Mouse (Mus musculus) CH12.LX (cell line): ENCODE measurements around the gene Taok1. TPM values are rescaled to one million over a fixed set of nuclear protein-coding genes. Genes with fewer than 3 reads are reported as not detected.

ENCODE experiments used
- DNase-seq: peaks from one replicate; pipeline ENCODE4 v3.0.0-alpha.2; 2013; ENCODE audit errors: extremely low read depth
- H3K27ac ChIP-seq: 2 replicates; pipeline ENCODE4 v1.5.1; 2012; ENCODE audit warnings: low read depth, mild to moderate bottlenecking, control low read depth, moderate library complexity; ENCODE audit not compliant: insufficient read depth
- H3K27me3 ChIP-seq: replicated peaks from 2 replicates; pipeline ENCODE3; 2012; ENCODE audit warnings: inconsistent platforms
- H3K36me3 ChIP-seq, 2 experiments: replicated peaks in 1 of 2; 2 replicates each; pipeline versions ENCODE3 to v1.6.1; 2012; ENCODE audit warnings: inconsistent platforms in 1 of 2, low read length in 1 of 2, mild to moderate bottlenecking in 1 of 2, mixed read lengths in 1 of 2, moderate library complexity in 1 of 2; ENCODE audit not compliant: control insufficient read depth in 1 of 2, insufficient read depth in 1 of 2
- H3K4me1 ChIP-seq, 2 experiments: 2 replicates each; pipeline ENCODE4 v1.6.1; 2012; ENCODE audit warnings: inconsistent platforms in 1 of 2, moderate library complexity in 1 of 2; ENCODE audit not compliant: insufficient read depth in 2 of 2, control insufficient read depth in 1 of 2
- H3K4me2 ChIP-seq: 2 replicates; pipeline ENCODE4 v1.6.1; 2012; ENCODE audit warnings: low read depth, mild to moderate bottlenecking, control low read depth; ENCODE audit not compliant: poor library complexity, insufficient read depth, severe bottlenecking
- H3K4me3 ChIP-seq, 3 experiments: fragments of 150-350 bp in 1 of 3; sonication (generic) in 1 of 3; replicated peaks in 1 of 3; 2 replicates each; pipeline versions ENCODE3 to v1.5.1; 2011 to 2012; ENCODE audit warnings: low read depth in 2 of 3, low read length in 2 of 3, mild to moderate bottlenecking in 2 of 3, moderate library complexity in 2 of 3, control low read depth in 1 of 3, improper control_type of control experiment in 1 of 3, inconsistent platforms in 1 of 3, mixed read lengths in 1 of 3; ENCODE audit not compliant: poor library complexity in 1 of 3
- H3K79me2 ChIP-seq: replicated peaks from 2 replicates; pipeline ENCODE4 v1.6.1; 2012; ENCODE audit warnings: mild to moderate bottlenecking, moderate library complexity; ENCODE audit not compliant: control insufficient read depth, poor library complexity, insufficient read depth, severe bottlenecking; ENCODE audit errors: extremely low read depth
- H3K9ac ChIP-seq: 2 replicates; pipeline ENCODE4 v1.6.1; 2012; ENCODE audit warnings: low read depth, mild to moderate bottlenecking, control low read depth, moderate library complexity; ENCODE audit not compliant: insufficient read depth
- H3K9me3 ChIP-seq: replicated peaks from 2 replicates; pipeline ENCODE3; 2012; ENCODE audit warnings: low read length, inconsistent platforms, mixed read lengths
- BHLHE40 ChIP-seq: IDR thresholded peaks from 2 replicates; pipeline ENCODE4 v1.6.1; 2011; ENCODE audit warnings: mild to moderate bottlenecking, low read depth, low read length, improper control_type of control experiment
- CHD2 ChIP-seq: IDR thresholded peaks from 2 replicates; pipeline ENCODE4 v1.6.1; 2011; ENCODE audit warnings: low read length, improper control_type of control experiment
- CTCF ChIP-seq, 2 experiments: IDR thresholded peaks in 1 of 2; conservative IDR thresholded peaks in 1 of 2; 2 replicates each; pipeline ENCODE4 v1.5.1; 2011 to 2012; ENCODE audit warnings: low read depth in 2 of 2, low read length in 2 of 2, improper control_type of control experiment in 1 of 2, inconsistent platforms in 1 of 2, mild to moderate bottlenecking in 1 of 2, moderate library complexity in 1 of 2
- E2F4 ChIP-seq: IDR thresholded peaks from 2 replicates; pipeline ENCODE4 v1.6.1; 2011; ENCODE audit warnings: low read depth, low read length, improper control_type of control experiment; ENCODE audit not compliant: insufficient replicate concordance
- ELF1 ChIP-seq: IDR thresholded peaks from 2 replicates; pipeline ENCODE4 v1.6.1; 2014; ENCODE audit warnings: low read depth, mild to moderate bottlenecking, inconsistent platforms, low read length, improper control_type of control experiment
- EP300 ChIP-seq: IDR thresholded peaks from 2 replicates; pipeline ENCODE4 v1.6.1; 2011; ENCODE audit warnings: low read length, improper control_type of control experiment
- ETS1 ChIP-seq: conservative IDR thresholded peaks from 2 replicates; pipeline ENCODE4 v1.6.1; 2012; ENCODE audit warnings: low read depth, mild to moderate bottlenecking, inconsistent platforms, low read length, improper control_type of control experiment, moderate library complexity
- GABPA ChIP-seq: IDR thresholded peaks from 2 replicates; pipeline ENCODE4 v1.6.1; 2012; ENCODE audit warnings: low read depth, low read length, improper control_type of control experiment, inconsistent platforms; ENCODE audit not compliant: insufficient replicate concordance
- HCFC1 ChIP-seq: IDR thresholded peaks from 2 replicates; pipeline ENCODE4 v1.6.1; 2012; ENCODE audit warnings: low read depth, mild to moderate bottlenecking, inconsistent platforms, low read length, improper control_type of control experiment
- JUN ChIP-seq: IDR thresholded peaks from 2 replicates; pipeline ENCODE4 v1.6.1; 2011; ENCODE audit warnings: low read depth, mild to moderate bottlenecking, low read length, improper control_type of control experiment, moderate library complexity; ENCODE audit not compliant: insufficient read depth
- JUND ChIP-seq: conservative IDR thresholded peaks from 2 replicates; pipeline ENCODE4 v1.6.1; 2011; ENCODE audit warnings: low read depth, low read length, improper control_type of control experiment
- KAT2A ChIP-seq: IDR thresholded peaks from 2 replicates; pipeline ENCODE4 v1.6.1; 2012; ENCODE audit warnings: low read length, improper control_type of control experiment, inconsistent platforms; ENCODE audit not compliant: insufficient replicate concordance
- MAFK ChIP-seq: IDR thresholded peaks from 2 replicates; pipeline ENCODE4 v1.6.1; 2011; ENCODE audit warnings: low read length, improper control_type of control experiment; ENCODE audit not compliant: insufficient replicate concordance
- MAX ChIP-seq: IDR thresholded peaks from 2 replicates; pipeline ENCODE4 v1.6.1; 2011; ENCODE audit warnings: low read length, improper control_type of control experiment
- MAZ ChIP-seq: IDR thresholded peaks from 2 replicates; pipeline ENCODE4 v1.6.1; 2012; ENCODE audit warnings: low read depth, mild to moderate bottlenecking, inconsistent platforms, low read length, improper control_type of control experiment, moderate library complexity
- MEF2A ChIP-seq: IDR thresholded peaks from 2 replicates; pipeline ENCODE4 v1.6.1; 2014; ENCODE audit warnings: low read depth, mild to moderate bottlenecking, inconsistent platforms, low read length, improper control_type of control experiment, borderline replicate concordance
- MXI1 ChIP-seq: IDR thresholded peaks from 2 replicates; pipeline ENCODE4 v1.6.1; 2011; ENCODE audit warnings: mild to moderate bottlenecking, low read depth, low read length, improper control_type of control experiment
- MYC ChIP-seq: IDR thresholded peaks from 2 replicates; pipeline ENCODE4 v1.6.1; 2011; ENCODE audit warnings: low read depth, mild to moderate bottlenecking, improper control_type of control experiment, low read length
- NELFE ChIP-seq: IDR thresholded peaks from 2 replicates; pipeline ENCODE4 v1.6.1; 2011; ENCODE audit warnings: low read depth, low read length, improper control_type of control experiment
- NRF1 ChIP-seq: IDR thresholded peaks from 2 replicates; pipeline ENCODE4 v1.6.1; 2014; ENCODE audit warnings: low read depth, mild to moderate bottlenecking, inconsistent platforms, low read length, improper control_type of control experiment, moderate library complexity
- PAX5 ChIP-seq: IDR thresholded peaks from 2 replicates; pipeline ENCODE4 v1.6.1; 2012; ENCODE audit warnings: low read length, inconsistent platforms, mixed read lengths
- POLR2A ChIP-seq: IDR thresholded peaks from 2 replicates; pipeline ENCODE4 v1.6.1; 2011; ENCODE audit warnings: low read depth, mild to moderate bottlenecking, improper control_type of control experiment, low read length
- POLR2AphosphoS2 ChIP-seq: IDR thresholded peaks from 2 replicates; pipeline ENCODE4 v1.6.1; 2011; ENCODE audit warnings: low read depth, low read length, improper control_type of control experiment
- RAD21 ChIP-seq: IDR thresholded peaks from 2 replicates; pipeline ENCODE4 v1.6.1; 2011; ENCODE audit warnings: low read depth, mild to moderate bottlenecking, low read length, improper control_type of control experiment, moderate library complexity
- RCOR1 ChIP-seq: conservative IDR thresholded peaks from 2 replicates; pipeline ENCODE4 v1.6.1; 2012; ENCODE audit warnings: low read depth, mild to moderate bottlenecking, inconsistent platforms, low read length, improper control_type of control experiment
- SIN3A ChIP-seq: IDR thresholded peaks from 2 replicates; pipeline ENCODE4 v1.6.1; 2012; ENCODE audit warnings: low read length, improper control_type of control experiment, inconsistent platforms
- SMC3 ChIP-seq: IDR thresholded peaks from 2 replicates; pipeline ENCODE4 v1.6.1; 2011; ENCODE audit warnings: low read depth, low read length, improper control_type of control experiment
- TBP ChIP-seq: conservative IDR thresholded peaks from 2 replicates; pipeline ENCODE4 v1.6.1; 2011; ENCODE audit warnings: low read depth, low read length, improper control_type of control experiment
- TCF12 ChIP-seq: IDR thresholded peaks from 2 replicates; pipeline ENCODE4 v1.6.1; 2014; ENCODE audit warnings: low read depth, mild to moderate bottlenecking, inconsistent platforms, low read length, improper control_type of control experiment
- UBTF ChIP-seq: IDR thresholded peaks from 2 replicates; pipeline ENCODE4 v1.6.1; 2012; ENCODE audit warnings: low read depth, mild to moderate bottlenecking, inconsistent platforms, low read length, improper control_type of control experiment, moderate library complexity
- USF1 ChIP-seq: IDR thresholded peaks from 2 replicates; pipeline ENCODE4 v1.6.1; 2014; ENCODE audit warnings: low read depth, mild to moderate bottlenecking, inconsistent platforms, low read length, improper control_type of control experiment
- USF2 ChIP-seq: conservative IDR thresholded peaks from 2 replicates; pipeline ENCODE4 v1.6.1; 2011; ENCODE audit warnings: low read depth, low read length, improper control_type of control experiment
- ZC3H11A ChIP-seq: IDR thresholded peaks from 2 replicates; pipeline ENCODE4 v1.6.1; 2012; ENCODE audit warnings: low read depth, mild to moderate bottlenecking, inconsistent platforms, low read length, improper control_type of control experiment
- ZKSCAN1 ChIP-seq: IDR thresholded peaks from 2 replicates; pipeline ENCODE4 v1.6.1; 2012; ENCODE audit warnings: low read depth, inconsistent platforms, low read length, improper control_type of control experiment, borderline replicate concordance
- ZMIZ1 ChIP-seq: IDR thresholded peaks from 2 replicates; pipeline ENCODE4 v1.6.1; 2012; ENCODE audit warnings: low read depth, mild to moderate bottlenecking, inconsistent platforms, low read length, improper control_type of control experiment
- ZNF384 ChIP-seq: IDR thresholded peaks from 2 replicates; pipeline ENCODE4 v1.6.1; 2012; ENCODE audit warnings: low read depth, low read length, improper control_type of control experiment, inconsistent platforms
- dilution Hi-C: fragments of 300-500 bp; cut with MboI; formaldehyde crosslinking; loops from 2 replicates; pipeline ENCODE4 v1.14.3; 2020; ENCODE audit warnings: low sequenced_read_pairs; ENCODE audit not compliant: extremely low pct_unique_long_range_greater_than_20kb, extremely low pct_ligation_motif_present
- in situ Hi-C: fragments of 300-500 bp; cut with MboI; formaldehyde crosslinking; loops from 3 replicates; pipeline ENCODE4 v1.14.3; 2019; ENCODE audit warnings: low sequenced_read_pairs, low pct_ligation_motif_present, low pct_unique_long_range_greater_than_20kb, mixed read lengths
- polyA plus RNA-seq: library from polyadenylated mRNA; unstranded; fragments of >175 nt; gene quantifications from 2 replicates; pipeline ENCODE4 v1.2.1, GENCODE M21; 2012; ENCODE audit warnings: low read depth; ENCODE audit not compliant: insufficient read length
- total RNA-seq, 2 experiments: library from RNA; depleted of rRNA; stranded (reverse); fragments of 300-350 nt in 1 of 2; fragments of >200 nt in 1 of 2; gene quantifications; 2 replicates each; pipeline ENCODE4 v1.2.3; 2012 to 2014

Taok1 gene
- total and polyA plus RNA-seq, 3 experiments: 8.9 to 13.7 (median 11.6) TPM

- TF ChIP-seq MAX (no peak), POLR2A (peak; percentile 83), USF1 (no peak), CHD2 (no peak), UBTF (no peak), USF2 (no peak), CTCF (conservative IDR thresholded peaks at IDR 0.05 in 1 of 2, IDR thresholded peaks at IDR 0.05 in 1 of 2; ENCODE audit: low read depth in 2 of 2, low read length in 2 of 2) (peak in 1 of 2 experiments; percentile 7; a peak in 1 of 4 replicates), ZC3H11A (no peak), RAD21 (no peak), NRF1 (peak; percentile 80), PAX5 (no peak), NELFE (peak; percentile 86; the same call in 1 of the 2 replicates)
These were observed 114.7 kb downstream of the Taok1 start (continued) for GRCm38 (mm10) chr11:77492911-77493332.

- H3K27me3 ChIP-seq: peaks cover 34% of the 10 kb centered on the region
- H3K36me3 ChIP-seq: peaks cover 0 to 15% of the 10 kb centered on the region in 2 experiments
- H3K27ac ChIP-seq: peak overlapping the region; percentile 49
- peak overlapping the region; percentile 78 to 98 (median 84) for H3K4me3 ChIP-seq
- in situ Hi-C loops: no loop called here
- peak; percentile 70 for DNase-seq
- dilution Hi-C loops: no loop called here
- peak overlapping the region; percentile 95 for H3K9ac ChIP-seq
- H3K9me3 ChIP-seq: no peaks in the 10 kb centered on the region
- H3K4me2 ChIP-seq: peak overlapping the region; percentile 90
- H3K79me2 ChIP-seq: peaks cover 34% of the 10 kb centered on the region
- peaks cover 24 to 58% of the 10 kb centered on the region in 2 experiments for H3K4me1 ChIP-seq
- no peak; the same call in 1 of the 2 replicates for TF ChIP-seq MAZ
- no peak for TF ChIP-seq EP300
- TF ChIP-seq RAD21: no peak
- TF ChIP-seq ETS1: no peak
- peak; percentile 96 for TF ChIP-seq MYC
- TF ChIP-seq CHD2: peak; percentile 90
- TF ChIP-seq RCOR1: no peak
- TF ChIP-seq TCF12: peak; percentile 51; the same call in 1 of the 2 replicates
- TF ChIP-seq BHLHE40: peak; percentile 82
- peak; percentile 96 for TF ChIP-seq MXI1
- TF ChIP-seq JUND: no peak
- TF ChIP-seq MAFK: no peak
- TF ChIP-seq MEF2A: no peak
- 0 out of 2 replicates have a peak, but pooled peaks have one; percentile 34 for TF ChIP-seq TBP
- peak; percentile 77 for TF ChIP-seq NRF1
- no peak for TF ChIP-seq USF1
- no peak for TF ChIP-seq GABPA
- no peak for TF ChIP-seq PAX5
- no peak for TF ChIP-seq ZMIZ1
- no peak for TF ChIP-seq ZNF384
- no peak for TF ChIP-seq E2F4
- no peak for TF ChIP-seq SMC3
- TF ChIP-seq CTCF (conservative IDR thresholded peaks at IDR 0.05 in 1 of 2, IDR thresholded peaks at IDR 0.05 in 1 of 2; ENCODE audit: low read depth in 2 of 2, low read length in 2 of 2): no peak
- TF ChIP-seq HCFC1: peak; percentile 36
- TF ChIP-seq ZKSCAN1: no peak
- TF ChIP-seq POLR2AphosphoS2: no peak
- no peak for TF ChIP-seq UBTF
- peak; percentile 91 for TF ChIP-seq MAX
- TF ChIP-seq SIN3A: no peak
- TF ChIP-seq JUN: no peak
- TF ChIP-seq POLR2A: no peak
- TF ChIP-seq ELF1: peak; percentile 24; the same call in 1 of the 2 replicates
- no peak for TF ChIP-seq KAT2A
These were observed 115.2 kb downstream of the Taok1 start for GRCm38 (mm10) chr11:77492311-77492871.
